Mouse (Mus musculus) megakaryocyte, adult 5-6 weeks (primary cell): ENCODE measurements around the gene Stmnd1. TPM values are rescaled to one million over a fixed set of nuclear protein-coding genes. Genes with fewer than 3 reads are reported as not detected.
"Not testable (repeated sequence)": the region's sequence is repeated elsewhere in the genome, so short reads cannot be mapped to it uniquely, and the experiment has no call there.

Experiments
- ATAC-seq: 2 replicates; pipeline ENCODE4 v1.8.0; 2016; ENCODE audit warnings: mild to moderate bottlenecking, inconsistent platforms; ENCODE audit not compliant: poor library complexity, severe bottlenecking
- total RNA-seq, 2 experiments: library from RNA; stranded (forward) in 1 of 2; stranded (reverse) in 1 of 2; fragments of 153-499, 151-499 nt in 1 of 2; fragments of 221-1000, 200-1000 nt in 1 of 2; gene quantifications; 2 replicates each; pipeline versions ENCODE4 v1.2.3 to v1.2.4; 2015 to 2017

Stmnd1 gene
- total RNA-seq (2015): not detected in 2 replicates
- total RNA-seq (2017): not detected in 2 replicates

DNA sequence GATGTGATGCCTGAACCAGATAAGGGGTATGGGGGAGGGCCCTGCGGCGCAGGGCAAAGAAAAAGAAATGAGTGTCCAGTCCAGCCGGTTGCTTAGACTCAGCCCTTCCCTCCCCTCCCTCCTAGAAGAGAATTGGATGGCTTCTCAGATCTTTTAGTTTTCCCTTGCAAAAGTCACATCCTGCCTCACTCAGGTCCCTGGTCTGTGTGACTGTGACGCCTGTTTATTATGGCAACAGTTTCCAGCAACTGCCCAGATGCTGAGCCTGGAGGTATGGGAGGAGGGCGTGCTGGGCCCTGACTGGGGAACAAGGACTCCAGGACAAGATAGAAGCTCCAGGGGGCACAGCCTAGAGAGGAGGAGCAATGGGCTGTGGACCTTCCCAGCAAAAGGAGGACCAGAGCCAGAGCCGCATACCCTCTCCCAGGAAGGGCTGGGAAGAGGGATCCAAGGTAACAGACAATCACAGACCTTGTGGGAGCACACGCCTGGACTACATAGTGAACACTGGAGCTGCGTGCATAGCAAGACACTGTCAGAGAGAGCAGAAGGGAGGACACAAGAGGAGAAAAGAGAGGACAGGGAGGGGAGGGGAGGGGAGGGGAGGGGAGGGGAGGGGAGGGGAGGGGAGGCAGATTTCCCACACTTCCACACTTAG lies at the start of gene Stmnd1:
Stmnd1 (plus strand) TSS at position 269 of the 658 bp plus-strand sequence.
- ATAC-seq: no peak

DNA sequence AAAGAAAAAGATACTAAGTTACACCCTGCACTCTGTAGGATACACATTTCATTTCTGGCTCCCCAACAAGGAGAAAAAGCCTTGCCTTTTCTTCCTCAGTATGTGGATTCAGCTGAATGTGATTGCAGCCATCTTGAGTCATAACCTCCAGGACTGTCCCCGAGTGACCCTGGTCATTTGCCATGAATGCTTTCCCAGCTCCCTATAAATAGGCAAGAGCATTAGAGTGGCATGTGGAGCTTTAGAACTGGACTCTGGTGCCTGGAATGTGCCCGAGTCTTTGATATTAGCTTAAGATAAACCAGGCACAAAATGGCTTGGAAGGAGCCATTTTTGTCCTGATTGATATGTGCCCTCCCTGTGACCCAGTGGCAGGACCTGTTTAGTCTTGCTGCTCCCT lies 46.6 kb upstream of the Stmnd1 start:
- ATAC-seq: no peak

DNA sequence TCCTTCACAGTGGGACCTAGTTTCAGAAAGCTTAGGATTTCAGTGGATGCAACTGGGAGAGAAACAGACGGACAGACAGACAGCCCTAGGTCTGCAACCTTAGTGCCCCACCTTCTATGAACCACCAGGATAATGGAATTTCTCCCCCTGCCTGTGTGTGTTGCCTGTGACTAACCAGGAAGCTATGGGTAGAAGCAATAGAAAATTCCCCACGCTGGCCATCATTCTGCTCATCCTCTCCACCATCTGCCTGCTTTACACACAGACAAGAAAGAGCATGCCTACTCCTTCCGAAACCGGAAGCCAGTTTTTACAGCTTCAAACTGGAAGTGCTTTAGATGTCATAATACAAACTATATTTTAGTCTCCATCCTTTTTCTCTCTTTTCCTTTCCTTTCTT lies 46.0 kb upstream of the Stmnd1 start:
- no peak for ATAC-seq

DNA sequence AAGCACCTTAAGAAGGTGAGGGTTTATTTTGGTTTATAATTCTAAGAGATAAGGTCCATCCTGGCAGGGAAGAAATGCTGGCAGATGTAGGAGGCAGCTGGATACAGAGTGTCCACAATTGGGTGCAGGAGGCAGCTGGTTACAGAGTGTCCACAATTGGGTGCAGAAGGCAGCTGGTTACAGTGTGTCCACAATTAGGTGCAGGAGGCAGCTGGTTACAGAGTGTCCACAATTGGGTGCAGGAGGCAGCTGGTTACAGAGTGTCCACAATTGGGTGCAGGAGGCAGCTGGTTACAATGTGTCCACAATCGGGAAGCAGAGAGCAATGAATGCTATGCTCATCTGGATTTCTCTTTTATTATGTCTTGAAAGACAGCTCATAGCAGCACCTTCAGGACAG lies 44.8 kb upstream of the Stmnd1 start:
- not testable (repeated sequence) for ATAC-seq

DNA sequence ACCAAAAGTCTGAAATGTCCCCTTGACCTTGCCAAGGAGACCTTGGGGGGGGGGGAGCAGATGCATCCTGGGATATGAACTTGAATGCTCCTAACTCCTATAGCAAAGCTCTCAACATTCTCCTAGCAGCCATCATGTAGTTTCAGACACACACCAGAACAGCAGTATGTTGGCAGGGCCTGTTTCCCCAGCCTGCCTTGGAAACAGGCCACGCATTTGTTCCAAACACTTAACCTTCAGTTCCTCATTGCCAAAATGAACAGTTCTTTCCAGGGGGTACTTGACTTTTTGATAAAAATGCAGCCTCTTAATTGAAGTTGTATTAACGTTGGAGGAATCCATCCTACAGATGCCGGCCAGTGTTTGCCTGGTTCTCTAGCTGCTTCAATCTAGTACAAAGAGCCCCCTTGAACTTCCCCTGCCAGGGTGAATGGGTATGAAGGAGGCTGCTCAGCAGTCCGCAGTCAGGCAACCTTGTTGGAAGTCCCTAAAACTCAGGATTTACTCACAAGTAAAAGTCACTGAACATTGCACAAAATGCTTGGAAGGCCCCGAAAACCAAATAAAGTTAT lies 41.9 kb upstream of the Stmnd1 start:
- no peak for ATAC-seq

DNA sequence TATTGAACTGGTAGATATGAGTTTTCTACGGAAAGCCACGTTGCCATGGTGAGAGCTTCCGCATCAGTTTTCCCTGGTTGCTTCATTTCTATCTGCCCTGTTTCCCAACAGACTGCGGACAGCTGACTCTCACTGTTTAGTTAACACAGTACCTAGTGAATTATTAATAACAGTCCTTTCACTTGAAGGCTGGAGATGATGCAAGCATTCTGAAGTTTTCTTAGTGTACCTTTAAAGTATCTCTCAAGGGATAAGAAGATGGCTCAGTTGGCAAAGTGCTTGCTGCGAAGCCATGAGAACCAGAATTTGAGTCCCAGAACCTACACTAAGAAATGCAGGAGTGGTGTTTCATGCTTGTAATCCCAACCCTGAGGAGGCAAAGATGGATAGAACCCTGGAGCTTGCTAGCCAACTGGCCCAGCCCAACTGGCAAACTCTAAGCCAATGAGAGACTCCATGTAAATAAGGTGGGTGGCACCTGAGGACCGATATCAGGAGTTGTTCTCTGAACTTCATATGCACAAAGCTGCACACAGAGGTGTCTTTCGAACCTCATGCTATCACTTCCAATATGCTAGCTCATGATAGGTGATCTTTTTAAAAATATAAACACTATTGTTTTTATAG lies 35.7 kb upstream of the Stmnd1 start:
- no peak for ATAC-seq

DNA sequence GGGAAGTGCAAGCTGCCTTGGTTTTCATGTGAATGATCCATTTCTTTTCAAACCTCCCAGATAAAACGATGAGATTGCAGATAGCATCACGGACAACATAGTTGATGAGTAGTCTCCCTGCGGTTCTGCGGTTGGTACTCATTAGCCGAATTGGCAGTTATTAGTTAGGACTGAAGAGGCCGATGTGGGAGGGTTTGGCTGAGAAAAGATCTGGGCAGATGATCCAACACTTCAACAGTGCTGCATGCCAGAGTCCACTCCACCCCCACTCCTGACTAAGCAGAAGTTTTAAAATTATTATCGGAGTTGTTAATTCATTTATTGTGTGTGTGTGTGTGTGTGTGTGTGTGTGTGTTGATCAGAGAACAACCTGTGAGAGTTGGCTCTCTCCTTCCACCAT lies 34.7 kb upstream of the Stmnd1 start:
- ATAC-seq: no peak

DNA sequence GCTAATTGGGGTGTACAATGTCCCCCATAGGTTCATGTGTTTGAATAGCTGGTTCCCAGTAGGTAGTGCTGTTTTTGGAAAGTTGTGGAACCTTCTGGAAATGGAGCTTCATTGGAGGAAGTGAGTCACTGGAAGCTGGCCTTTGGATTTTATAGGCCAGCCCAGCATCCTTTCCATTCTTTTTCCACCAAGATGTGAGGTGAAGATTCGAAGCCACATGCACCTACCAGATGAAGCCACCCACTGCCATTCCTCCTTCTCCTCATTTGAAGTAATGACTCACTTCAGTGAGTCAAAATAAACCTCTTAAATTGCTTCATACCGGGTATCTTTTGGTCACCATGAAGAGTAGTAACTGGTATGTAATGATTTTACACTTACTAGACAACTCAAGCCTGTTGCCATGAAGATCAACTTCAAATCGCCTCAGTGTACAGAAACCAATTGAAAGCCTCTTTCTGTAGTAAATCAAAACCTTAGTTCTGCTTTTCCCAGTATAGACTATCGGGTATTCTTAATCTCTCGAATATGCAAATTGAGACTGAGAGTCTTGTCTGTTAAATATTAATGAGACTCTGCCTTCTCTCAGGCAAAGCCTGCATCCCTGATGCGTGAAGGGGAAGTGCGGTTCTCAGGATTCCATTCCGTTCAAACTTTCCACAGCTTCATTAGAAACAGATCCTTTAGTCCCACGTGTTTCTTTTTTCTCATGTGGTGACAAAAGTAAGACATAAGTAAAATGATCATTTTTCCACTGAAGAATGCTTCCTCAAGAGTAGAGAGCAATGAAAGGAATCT lies 31.9 kb upstream of the Stmnd1 start:
- ATAC-seq: no peak

DNA sequence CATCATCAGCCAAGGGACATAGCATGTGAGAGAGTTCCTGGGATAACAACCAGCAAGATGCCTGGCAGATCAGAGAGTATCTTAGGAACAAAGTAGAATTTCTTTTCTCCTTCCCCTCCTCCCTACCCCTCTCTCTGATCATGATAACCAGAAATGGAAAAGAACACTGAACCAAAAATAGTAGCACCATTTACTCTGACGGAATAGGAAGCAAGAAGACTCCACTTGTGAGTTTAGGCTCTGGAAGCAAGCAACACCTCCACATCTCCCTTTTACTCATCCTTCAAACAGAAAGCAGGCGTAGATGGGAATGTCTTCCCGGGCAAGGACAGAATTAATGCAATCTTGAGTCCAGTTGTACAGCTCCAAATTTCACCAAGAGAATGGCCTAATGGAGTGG lies 19.8 kb upstream of the Stmnd1 start:
- ATAC-seq: no peak

DNA sequence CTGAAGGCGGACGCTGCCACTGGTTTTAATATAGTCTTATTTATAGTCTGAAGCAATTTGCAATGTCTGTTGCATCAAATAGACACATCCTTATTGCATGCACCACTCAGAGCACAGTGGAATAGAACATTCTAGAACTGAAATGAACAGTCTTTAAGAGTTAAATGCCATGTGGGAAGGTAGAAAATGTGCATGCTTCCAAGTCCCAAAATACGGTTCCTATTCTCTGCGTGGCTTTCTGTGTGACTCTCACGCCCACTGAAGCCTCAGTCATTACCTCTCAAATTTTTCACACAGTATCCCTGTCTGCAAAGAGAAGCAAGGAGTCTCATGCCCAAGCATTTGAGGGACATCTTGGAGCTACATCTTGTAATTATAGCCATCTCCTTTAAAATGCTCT lies 19.4 kb upstream of the Stmnd1 start:
- no peak for ATAC-seq

DNA sequence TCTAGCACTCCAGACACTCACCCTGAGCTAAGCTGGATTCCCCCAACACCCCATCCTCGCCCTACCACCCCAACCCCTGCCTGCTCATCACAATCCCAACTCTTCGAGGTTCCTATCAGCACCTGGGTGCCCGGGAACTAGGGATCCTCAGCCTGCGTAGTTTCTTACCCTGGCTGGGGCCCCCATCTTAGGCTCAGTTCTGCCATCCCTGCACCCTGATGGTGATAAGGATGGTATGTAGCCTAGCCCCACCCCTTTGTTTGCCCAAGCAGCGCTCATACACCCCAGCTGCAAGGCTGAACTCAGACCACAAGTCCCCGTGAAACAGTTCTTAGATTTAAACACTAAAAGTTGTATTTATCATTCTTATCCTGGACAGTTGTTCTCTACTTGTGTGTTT lies 17.9 kb upstream of the Stmnd1 start:
- no peak for ATAC-seq

DNA sequence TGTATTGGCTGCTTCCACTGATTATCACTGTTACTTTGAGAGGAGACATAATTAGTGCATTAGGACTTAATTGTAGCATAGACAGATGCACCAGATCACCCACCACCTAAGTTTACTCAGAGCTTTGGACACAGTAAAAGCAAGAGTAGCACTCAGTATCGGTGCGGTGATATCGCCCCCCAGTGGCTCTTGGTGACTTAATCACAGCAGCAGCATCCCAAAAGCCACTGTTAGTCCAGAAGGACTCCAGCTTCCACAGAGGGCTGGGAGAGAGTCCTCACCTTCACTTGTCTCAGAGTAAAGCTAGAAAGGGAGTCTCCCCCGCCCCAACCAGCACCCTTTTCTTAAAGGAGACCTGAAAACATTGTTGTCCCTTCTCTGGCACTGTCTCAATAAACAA lies 15.7 kb upstream of the Stmnd1 start:
- ATAC-seq: no peak

DNA sequence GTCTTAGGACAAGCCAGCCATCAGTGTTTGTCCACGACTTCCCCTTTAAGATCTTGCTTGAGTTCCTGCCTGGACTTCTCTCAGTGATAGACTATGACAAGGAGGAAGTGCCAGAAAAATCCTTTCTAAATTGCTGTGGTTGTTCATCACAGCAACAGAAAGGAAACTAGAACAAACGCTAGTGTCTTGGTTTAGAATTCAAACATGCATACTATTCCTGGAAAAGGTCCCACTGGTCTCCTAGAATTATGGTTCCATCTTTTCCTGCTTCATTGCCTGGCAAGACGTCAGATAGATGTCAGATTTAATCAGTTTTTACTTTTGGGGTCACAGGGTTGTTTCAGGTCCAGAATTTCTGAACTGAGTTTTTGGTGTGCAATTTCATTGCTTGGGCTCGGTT lies 14.0 kb upstream of the Stmnd1 start:
- no peak for ATAC-seq

DNA sequence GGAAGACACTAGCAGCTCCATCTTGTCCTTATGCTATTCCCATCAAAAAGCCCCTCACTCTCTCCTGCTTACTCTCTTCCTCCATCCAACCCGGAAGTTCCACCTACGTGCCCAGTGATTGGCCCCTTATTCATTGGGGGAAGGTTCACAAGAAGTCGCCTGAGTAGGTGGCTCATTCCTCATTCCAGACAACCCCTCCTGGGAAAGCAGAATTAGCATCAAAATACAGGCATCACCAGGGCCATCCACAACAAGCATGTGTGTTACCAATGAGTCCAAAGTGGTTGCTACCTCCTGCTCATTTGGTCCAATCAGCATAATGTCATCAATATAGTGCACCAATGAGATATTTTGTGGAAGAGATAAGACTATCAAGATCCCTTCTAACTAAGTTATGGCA lies 12.3 kb upstream of the Stmnd1 start:
- ATAC-seq: no peak

DNA sequence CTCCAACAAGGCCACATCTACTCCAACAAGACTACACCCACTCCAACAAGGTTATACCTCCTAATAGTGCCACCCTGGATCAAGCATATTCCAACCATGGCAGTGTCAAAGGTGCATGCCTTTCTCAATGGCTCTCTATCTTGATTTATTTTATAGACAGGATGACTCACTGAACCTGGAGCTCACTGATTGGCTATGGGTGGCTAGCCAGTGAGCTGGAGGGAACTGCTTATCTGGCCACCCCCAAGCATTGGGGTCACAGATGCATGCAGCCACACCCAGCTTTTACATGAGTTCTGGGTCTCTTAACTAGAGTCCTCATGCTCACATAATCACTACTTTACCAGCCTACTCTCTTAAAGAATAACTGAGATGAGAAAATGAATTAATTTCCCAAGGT lies 5.7 kb upstream of the Stmnd1 start:
- ATAC-seq: no peak

DNA sequence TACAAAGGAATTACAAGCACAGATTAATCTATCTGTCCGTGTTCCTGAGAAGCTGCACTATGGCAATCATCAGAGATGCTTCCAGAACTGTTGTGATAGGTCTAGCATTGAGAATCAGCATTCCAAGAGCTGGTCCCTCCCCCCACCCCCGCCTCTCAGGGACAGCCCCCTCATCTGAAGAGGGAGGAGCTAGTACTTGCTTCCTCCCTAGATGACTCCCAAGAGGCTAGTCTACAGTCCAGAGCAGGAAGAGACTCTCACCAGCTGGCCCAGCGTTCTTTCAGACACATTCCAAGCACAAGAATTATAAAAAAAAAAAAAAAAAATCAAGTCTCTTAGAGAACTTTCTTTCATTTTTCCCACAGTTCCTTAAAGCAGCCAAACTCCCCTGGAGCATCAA lies 5.2 kb upstream of the Stmnd1 start:
- ATAC-seq: no peak

DNA sequence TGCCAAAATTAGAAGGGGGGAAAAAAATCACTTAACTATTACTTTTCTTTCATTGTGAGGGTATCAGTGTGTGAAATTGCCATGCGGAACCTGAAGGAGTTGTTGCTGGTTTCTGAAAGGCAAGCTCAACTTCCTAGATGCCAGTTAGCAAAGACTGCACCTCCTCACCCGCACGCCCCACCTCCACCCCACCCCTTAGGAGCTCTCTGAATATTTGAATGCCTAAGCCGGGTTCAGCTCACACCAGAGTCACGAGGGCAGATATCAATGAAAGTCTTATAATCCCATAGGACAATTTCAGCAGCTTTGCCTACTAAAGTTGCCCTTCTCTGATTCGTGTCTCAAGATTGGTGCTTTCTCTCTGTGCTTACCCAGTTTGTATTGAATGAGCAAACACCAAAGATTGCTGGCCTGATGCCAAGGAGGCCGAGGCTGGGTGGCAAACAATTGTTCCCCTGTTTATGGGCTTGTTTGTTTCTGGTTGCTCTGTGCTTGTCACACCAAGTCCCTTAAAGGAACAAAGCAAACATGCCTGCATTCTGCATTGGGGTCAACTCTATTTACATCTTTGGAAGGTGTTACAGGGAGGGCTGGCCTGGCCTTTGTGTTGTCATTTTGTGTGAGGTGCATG lies 4.6 kb upstream of the Stmnd1 start:
- ATAC-seq: no peak

DNA sequence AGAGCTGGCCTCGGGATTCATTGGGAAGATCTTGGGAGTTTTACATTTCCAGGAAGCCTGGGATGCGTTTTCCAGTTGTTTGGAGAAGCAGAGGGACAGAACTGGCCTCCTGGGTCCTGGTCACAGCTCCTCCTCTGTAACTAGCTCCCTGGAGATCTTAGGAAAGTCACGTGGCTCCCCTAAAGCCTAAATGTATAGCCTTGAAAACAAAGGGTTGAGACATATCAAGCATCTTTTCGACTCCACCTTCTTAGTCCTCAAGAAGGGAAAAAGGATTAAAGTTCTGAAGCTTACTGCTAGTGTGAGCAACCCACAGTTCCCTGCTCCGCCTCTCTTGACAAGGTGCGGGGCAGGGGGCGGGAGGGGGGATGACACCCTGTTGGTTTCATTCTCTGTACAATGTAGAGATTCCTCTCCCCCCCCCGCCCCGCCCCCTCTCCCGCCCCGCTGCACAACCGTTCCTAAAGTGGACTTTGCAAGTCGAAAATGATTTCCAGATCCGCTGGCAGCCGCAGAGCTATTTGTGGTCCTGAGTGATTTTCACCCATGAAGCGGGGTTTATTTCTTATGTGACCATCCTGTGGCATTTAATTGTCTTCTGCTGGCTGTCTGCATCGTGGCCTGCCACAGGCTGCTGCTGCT lies 589 bp upstream of the Stmnd1 start:
- ATAC-seq: no peak

DNA sequence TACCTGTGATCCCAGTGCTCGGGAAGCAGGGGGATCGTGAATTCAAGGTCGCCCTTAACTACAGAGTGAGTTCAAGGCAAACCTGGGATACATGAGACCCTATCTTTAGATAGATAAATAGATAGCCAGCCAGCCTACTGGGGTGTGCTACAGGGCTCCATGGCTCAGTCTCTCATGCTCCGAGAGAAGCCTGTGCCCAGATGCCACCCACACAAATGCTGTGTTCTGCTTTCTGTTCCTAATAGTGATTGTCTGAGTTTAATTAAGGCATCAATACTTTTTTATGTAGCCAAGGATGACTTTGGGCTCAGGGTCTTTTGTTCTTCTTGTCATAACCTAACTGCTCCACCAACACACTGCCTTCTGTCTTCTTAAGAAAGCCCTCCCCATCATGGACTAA lies 2.2 kb downstream of the Stmnd1 start:
- ATAC-seq: no peak

DNA sequence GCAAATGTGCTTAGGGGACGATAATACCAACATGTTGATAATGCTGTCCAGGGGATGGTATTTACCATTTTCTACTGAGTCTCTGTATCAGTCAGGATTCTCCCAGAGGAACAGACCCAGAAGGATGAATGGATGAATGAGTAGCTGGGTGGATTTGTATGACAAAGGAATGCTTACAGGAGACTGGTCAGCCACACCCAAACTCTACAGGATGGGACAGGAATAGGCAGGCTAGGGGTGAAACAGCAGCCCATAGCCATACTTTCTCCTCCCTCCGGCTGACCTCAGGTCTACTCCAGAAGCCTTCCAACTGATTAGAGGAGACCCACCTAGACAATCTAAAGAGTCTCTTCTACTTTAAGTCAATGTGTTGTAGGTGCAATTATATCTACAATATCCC lies 9.0 kb downstream of the Stmnd1 start:
- ATAC-seq: no peak

DNA sequence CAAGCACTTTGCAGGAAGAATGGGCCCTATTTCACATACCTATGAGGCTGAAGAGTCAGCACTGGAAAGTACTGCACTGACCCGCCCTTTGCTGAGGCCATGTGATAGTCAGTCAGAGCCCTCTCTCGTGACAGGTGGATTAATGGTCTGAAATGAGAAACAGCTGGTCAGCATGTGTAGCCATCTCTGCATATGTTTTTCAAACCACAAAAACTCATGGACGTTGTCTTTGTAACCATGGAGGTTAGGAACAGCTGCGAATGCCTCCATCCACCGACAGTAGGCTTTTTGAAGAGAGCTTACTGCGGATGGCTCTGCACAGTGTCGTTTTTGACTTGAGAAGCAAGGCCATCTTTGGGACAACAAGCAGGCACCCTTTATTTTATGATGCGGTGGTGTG lies 14.3 kb downstream of the Stmnd1 start:
- ATAC-seq: no peak
